Mouse (Mus musculus): Measurements from ENCODE around the gene Ythdc1. TPM values are rescaled to one million over a fixed set of nuclear protein-coding genes. Genes with fewer than 3 reads are reported as not detected.

The Ythdc1 gene
- 18.3 and 18.5 TPM in 2 replicates for polyA plus RNA-seq (2015; fragmentation: Nextera tagmentation; extraction: Ambion mirVana)

GRCm38 (mm10) chr5:86803962-86804940 lies at the start of gene Ythdc1:
Gene Ythdc1, plus strand, starts transcription at chr5:86804221.

Other genes starting within 250 kb of the Ythdc1 start
- gene Tmprss11f, start 171.8 kb upstream of the Ythdc1 start, polyA plus RNA-seq (2015; fragmentation: Nextera tagmentation; extraction: Ambion mirVana) = 0.34 TPM in 1 of 2 replicates, not detected in the other
- gene Tmprss11b, start 127.9 kb upstream of the Ythdc1 start, polyA plus RNA-seq (2015; fragmentation: Nextera tagmentation; extraction: Ambion mirVana) = not detected in 2 replicates
- gene Tmprss11e, start 58.4 kb upstream of the Ythdc1 start, polyA plus RNA-seq (2015; fragmentation: Nextera tagmentation; extraction: Ambion mirVana) = not detected in 2 replicates
- gene Ugt2b34, start 102.7 kb downstream of the Ythdc1 start, polyA plus RNA-seq (2015; fragmentation: Nextera tagmentation; extraction: Ambion mirVana) = 0.08 TPM in 1 of 2 replicates, not detected in the other
- gene Ugt2b1, start 122.3 kb downstream of the Ythdc1 start, polyA plus RNA-seq (2015; fragmentation: Nextera tagmentation; extraction: Ambion mirVana) = not detected in 2 replicates
- 0.04 TPM in 1 of 2 replicates, not detected in the other for gene Ugt2b35, start 196.6 kb downstream of the Ythdc1 start, polyA plus RNA-seq (2015; fragmentation: Nextera tagmentation; extraction: Ambion mirVana)